Mouse (Mus musculus) thymus, adult 2 months (tissue): ENCODE measurements around the gene Zfp697.

Experiments
- CTCF ChIP-seq: fragments of 200-500 bp; IDR thresholded peaks from 2 replicates; pipeline ENCODE4 v1.5.1; 2012; ENCODE audit warnings: mild to moderate bottlenecking, control low read depth, low read length, moderate library complexity, borderline replicate concordance; ENCODE audit not compliant: control insufficient read depth, poor library complexity, insufficient read depth; ENCODE audit errors: extremely low read depth
- POLR2A ChIP-seq: fragments of 200-500 bp; IDR thresholded peaks from 2 replicates; pipeline ENCODE4 v1.6.1; 2012; ENCODE audit warnings: mild to moderate bottlenecking, low read length, control low read depth, moderate library complexity; ENCODE audit not compliant: control insufficient read depth, poor library complexity, insufficient read depth; ENCODE audit errors: extremely low read depth

- TF ChIP-seq POLR2A (no peak), CTCF (no peak)
Observed at GRCm38 (mm10) chr3:98340818-98341594, 41.3 kb upstream of the Zfp697 start.
